Mouse (Mus musculus) liver, embryonic 12.5 days (tissue): ENCODE results near the gene Abcc5. TPM values are rescaled to one million over a fixed set of nuclear protein-coding genes. Genes with fewer than 3 reads are reported as not detected.

Experiments
- polyA plus RNA-seq: library from polyadenylated mRNA; unstranded; fragments of >200 nt; fragmentation: Nextera tagmentation; extraction: Ambion mirVana; gene quantifications from 2 replicates; pipeline ENCODE4 v1.2.1, GENCODE M21; 2016

Gene Abcc5
- polyA plus RNA-seq, 1 experiment from 2014 or later = 28.6 TPM

Other genes with a start within 250 kb of the Abcc5 start
- gene Map6d1, start 185.0 kb downstream of the Abcc5 start, polyA plus RNA-seq = 0.05 and 0.13 TPM in 2 replicates
- 62.1 and 63.7 TPM in 2 replicates for gene Parl, start 124.0 kb downstream of the Abcc5 start, polyA plus RNA-seq
- not detected in 2 replicates for gene Cyp2ab1, start 101.0 kb downstream of the Abcc5 start, polyA plus RNA-seq
- gene Eif2b5, start 72.4 kb upstream of the Abcc5 start, polyA plus RNA-seq = 90.0 and 99.7 TPM in 2 replicates
- gene Dvl3, start 90.6 kb upstream of the Abcc5 start, polyA plus RNA-seq = 8.0 and 8.8 TPM in 2 replicates
- gene Ap2m1, start 109.1 kb upstream of the Abcc5 start, polyA plus RNA-seq = 463 and 468 TPM in 2 replicates
- 38.8 and 40.5 TPM in 2 replicates for gene Abcf3, start 122.2 kb upstream of the Abcc5 start, polyA plus RNA-seq
- 0.23 and 0.30 TPM in 2 replicates for gene Vwa5b2, start 163.1 kb upstream of the Abcc5 start, polyA plus RNA-seq
- gene Eef1akmt4, start 185.2 kb upstream of the Abcc5 start, polyA plus RNA-seq = 27.4 and 28.6 TPM in 2 replicates
- gene Gm49333, start 185.2 kb upstream of the Abcc5 start, polyA plus RNA-seq = 0.21 TPM in 1 of 2 replicates, not detected in the other
- gene Alg3, start 185.3 kb upstream of the Abcc5 start, polyA plus RNA-seq = 35.0 and 36.0 TPM in 2 replicates
- 0.56 and 0.61 TPM in 2 replicates for gene Camk2n2, start 194.9 kb upstream of the Abcc5 start, polyA plus RNA-seq
- gene Ece2, start 203.4 kb upstream of the Abcc5 start, polyA plus RNA-seq = 0.53 TPM in 1 of 2 replicates, not detected in the other
- gene Psmd2, start 225.3 kb upstream of the Abcc5 start, polyA plus RNA-seq = 277 and 289 TPM in 2 replicates
- 180 and 187 TPM in 2 replicates for gene Eif4g1, start 241.9 kb upstream of the Abcc5 start, polyA plus RNA-seq